Mouse (Mus musculus) gastrocnemius, adult 2 months (tissue): ENCODE measurements at regions not wholly inside any gene's neighbourhood (a gene's known extent, or its start where the extent isn't known, plus 50 kb on each side); places are given as distances from the start of the nearest gene placed in this dataset.

Experiments
- DNase-seq: peaks from one replicate; pipeline ENCODE4 v3.0.0; 2022
- H3K27ac ChIP-seq: fragments of 200-600 bp; 2 replicates; pipeline ENCODE4 v1.8.1; 2022; ENCODE audit warnings: mild to moderate bottlenecking
- H3K4me3 ChIP-seq: fragments of 200-600 bp; 2 replicates; pipeline ENCODE4 v1.8.1; 2022; ENCODE audit warnings: mild to moderate bottlenecking, moderate library complexity
- CTCF ChIP-seq: fragments of 200-600 bp; IDR thresholded peaks from 2 replicates; pipeline ENCODE4 v1.8.1; 2022; ENCODE audit warnings: antibody characterized with exemption, mild to moderate bottlenecking, moderate library complexity
- intact Hi-C: fragments of 180-260 bp; cut with DNase I; formaldehyde crosslinking; loops from one replicate; pipeline ENCODE4 v1.15.1; 2025

DNA sequence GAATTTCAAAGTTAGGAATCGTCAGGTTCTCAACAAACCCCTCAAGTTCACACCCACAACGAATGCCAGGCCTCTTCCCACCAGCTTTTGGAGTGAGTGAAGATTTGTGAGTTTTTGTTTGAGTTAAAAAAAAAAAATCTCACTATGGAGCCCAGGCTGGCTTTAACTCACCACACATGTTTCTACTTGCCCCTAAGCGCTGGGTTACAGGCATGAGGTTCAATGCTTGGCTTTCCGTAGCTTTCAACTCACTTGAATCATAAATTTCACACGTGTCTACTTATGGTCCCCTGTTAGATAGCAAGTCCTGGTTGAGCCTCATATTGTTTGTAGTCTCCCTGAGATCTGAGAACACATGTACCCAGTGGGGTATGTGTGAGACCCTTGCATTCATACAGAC is 122.8 kb upstream of the Efna5 start:
- intact Hi-C loops: no loop called here
- no peak overlapping the region for H3K27ac ChIP-seq
- no peak overlapping the region for H3K4me3 ChIP-seq
- DNase-seq: no peak
- TF ChIP-seq CTCF: no peak

DNA sequence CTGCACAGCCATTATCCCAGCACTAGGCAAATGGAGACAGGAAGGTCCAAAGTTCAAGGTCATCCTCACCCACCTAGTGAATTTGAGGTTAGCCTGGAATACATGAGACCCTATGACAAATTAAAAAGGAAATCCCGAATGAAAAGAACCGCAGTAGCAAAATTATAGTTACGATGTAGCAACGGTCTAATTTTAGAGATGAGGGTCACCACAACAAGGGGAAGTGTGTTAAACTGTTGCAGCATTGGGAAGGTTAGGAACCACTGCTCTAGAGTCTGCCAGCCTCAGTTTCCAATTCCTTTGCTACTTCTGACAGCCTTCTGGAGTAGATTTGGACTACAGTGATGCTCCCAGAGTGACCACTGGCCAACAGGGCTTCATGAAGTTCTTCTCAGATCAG is 121.6 kb upstream of the Efna5 start:
- no peak for TF ChIP-seq CTCF
- DNase-seq: no peak
- intact Hi-C loops: no loop called here
- no peak overlapping the region for H3K4me3 ChIP-seq
- no peak overlapping the region for H3K27ac ChIP-seq

DNA sequence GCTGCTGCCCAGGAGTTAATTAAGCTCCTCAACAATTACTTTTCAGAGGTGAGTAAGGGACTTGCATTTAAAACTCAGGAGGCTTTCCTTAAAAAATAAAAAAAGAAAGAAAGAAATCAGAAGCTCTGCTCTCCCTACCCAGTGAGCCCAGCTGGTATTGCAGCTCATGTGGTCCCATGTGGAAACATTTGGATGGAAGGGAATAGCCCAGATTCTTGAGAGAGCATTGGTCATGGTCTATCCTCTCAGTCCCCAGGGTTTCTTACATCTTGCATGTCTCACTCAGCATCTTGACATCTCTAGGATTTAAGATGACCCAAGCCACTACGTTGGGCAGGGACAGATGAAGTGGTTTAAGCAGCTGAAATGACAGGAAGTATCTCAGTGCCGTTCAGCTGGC is 120.8 kb upstream of the Efna5 start:
- no peak for TF ChIP-seq CTCF

DNA sequence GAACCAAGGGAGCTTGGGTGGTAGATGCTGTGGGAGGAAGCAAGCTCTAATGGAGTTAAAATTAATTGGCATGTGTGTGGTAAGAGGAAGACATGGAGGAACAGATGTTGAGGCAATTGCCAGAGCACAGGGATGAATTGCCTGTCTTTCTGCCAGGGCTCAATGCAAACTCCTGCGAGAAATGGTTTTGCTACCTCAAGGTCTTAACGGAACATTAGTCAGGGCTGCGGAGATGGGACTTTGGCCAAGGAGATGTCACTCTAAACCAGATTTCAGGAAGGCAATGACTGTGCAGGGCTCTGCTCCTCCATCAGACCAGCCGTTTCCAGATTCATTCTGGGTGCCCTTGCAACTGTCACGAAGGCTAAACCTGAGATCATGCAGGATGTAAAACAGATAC is 116.6 kb upstream of the Efna5 start:
- no peak for DNase-seq
- Histone ChIP-seq H3K4me3 (no peak overlapping the region), H3K27ac (no peak overlapping the region)
- intact Hi-C loops: no loop called here
- no peak for TF ChIP-seq CTCF

More for the DNA sequence above, 120.8 kb upstream of the Efna5 start:
- intact Hi-C loops: no loop called here
- H3K27ac ChIP-seq: no peak overlapping the region
- H3K4me3 ChIP-seq: no peak overlapping the region
- DNase-seq: no peak

DNA sequence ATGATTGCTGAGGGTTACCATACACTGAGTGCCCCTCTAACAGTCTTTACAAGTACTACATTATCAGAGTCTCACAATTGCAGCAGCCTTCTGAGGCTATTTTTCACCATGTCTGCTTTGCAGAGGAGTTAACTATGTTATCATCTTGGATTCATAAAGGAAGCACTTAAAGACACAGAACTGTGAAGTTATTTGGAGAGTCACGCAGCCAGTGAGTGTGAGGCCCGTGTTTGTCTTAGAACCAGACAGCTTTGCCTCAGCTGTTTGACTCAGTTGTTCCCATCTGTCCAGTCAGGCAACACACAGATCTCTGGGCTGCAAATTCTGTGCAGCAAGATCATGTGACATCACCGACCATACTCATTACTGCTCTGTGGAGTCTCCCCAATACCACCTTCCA is 114.2 kb upstream of the Efna5 start:
- Histone ChIP-seq H3K27ac (no peak overlapping the region), H3K4me3 (no peak overlapping the region)
- TF ChIP-seq CTCF: no peak
- no peak for DNase-seq
- intact Hi-C loops: no loop called here

DNA sequence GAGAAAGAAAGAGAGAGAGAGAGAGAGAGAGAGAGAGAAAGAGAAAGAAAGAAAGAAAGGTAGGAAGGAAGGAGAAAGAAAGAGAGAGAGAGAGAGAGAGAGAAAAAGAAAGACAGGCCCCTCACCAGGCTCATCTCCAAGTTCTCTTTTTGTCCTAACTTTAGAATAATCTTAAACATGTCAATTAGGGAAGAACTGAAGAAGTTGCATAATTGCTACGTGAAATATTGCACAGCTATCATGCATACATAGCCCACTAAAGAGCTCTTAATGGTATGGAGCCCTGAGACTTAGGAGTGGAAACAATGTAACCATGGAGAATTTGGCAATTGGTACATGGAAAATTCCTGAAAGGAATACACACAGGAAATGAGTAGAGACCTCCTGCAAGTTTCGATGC is 111.9 kb upstream of the Efna5 start:
- no peak for DNase-seq
- TF ChIP-seq CTCF: no peak
- intact Hi-C loops: no loop called here

DNA sequence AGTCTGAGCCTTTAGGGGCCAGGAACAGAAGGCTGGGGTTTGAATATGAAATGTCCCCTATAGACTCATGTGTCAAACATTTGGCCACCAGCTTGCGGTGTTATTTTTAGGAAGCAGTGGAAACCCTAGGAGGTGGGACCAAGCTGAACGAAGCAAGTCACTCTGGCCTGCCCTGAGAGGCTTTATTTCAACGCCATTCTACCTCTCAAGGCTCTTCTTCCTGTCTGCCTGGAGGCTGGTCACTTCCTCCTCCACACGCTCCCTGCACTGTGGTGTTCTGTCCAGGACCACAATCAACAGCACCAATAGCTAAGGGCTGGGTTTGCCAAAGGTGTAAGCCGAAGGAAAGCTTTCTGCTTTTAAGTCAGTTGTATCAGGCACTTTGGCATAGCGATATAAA is 105.2 kb upstream of the Efna5 start:
- peak; percentile 46 for DNase-seq
- TF ChIP-seq CTCF: no peak
- intact Hi-C loops: no loop called here
- Histone ChIP-seq H3K4me3 (no peak overlapping the region), H3K27ac (peak overlapping the region; percentile 53)

More for the DNA sequence above, 111.9 kb upstream of the Efna5 start:
- Histone ChIP-seq H3K27ac (no peak overlapping the region), H3K4me3 (no peak overlapping the region)

DNA sequence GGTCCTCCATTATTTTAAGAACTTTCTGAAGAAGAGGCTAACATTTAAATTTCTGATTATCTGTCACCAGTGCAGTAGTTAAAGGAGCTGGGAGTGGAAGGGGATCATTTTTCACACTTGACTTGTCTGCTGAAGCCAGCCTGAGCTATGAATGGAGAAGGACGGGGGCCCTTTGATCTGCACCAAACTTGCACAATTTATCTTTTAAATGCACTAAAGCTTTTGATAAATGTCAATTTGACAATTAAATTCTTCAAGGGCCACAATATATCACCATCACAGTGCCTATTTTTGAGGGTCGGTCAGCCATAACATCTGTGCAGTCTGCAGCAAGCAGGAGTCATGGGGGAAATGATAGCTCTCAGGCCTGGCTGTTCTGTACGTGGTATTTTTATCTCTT is 99.2 kb upstream of the Efna5 start:
- Histone ChIP-seq H3K4me3 (no peak overlapping the region), H3K27ac (no peak overlapping the region)
- no peak for DNase-seq
- intact Hi-C loops: no loop called here
- no peak for TF ChIP-seq CTCF

DNA sequence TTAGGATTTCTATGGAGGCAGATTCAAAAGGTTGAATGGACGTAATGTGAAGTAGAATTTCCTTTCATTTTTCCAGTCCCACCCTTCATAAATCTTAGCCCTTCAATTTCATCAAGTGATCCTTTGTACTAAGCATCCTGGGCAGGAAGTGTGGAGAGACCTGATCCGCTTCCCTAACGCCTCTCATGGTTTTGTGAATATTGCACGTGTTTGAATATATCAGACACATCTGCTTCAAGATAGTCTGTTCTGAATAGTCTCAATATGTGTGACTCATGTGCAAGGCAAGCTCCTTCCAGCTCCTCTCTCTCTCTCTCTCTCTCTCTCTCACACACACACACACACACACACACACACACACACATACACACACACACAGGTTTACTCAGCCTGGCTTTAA is 96.4 kb upstream of the Efna5 start:
- DNase-seq: no peak
- H3K4me3 ChIP-seq: no peak overlapping the region
- intact Hi-C loops: no loop called here
- no peak overlapping the region for H3K27ac ChIP-seq
- no peak for TF ChIP-seq CTCF

DNA sequence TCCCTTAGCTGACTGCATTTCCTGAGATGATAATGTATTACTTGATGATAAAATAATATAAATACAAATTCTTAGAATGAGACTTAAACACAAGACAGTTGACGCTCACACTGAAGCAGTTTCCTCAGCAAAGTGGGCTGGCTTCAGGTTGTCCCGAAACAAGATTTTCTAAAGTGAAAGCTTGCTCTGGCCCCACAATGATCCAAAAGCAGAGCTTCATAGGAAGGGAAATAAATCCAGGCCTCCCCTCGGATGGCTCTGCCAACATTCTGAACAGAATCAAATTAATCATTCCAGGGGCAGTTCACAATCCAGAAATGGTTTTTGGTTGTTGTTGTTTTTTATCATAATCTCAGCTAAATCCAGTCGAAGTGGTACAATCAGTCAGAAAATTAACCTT is 96.0 kb upstream of the Efna5 start:
- TF ChIP-seq CTCF: no peak
- no peak for DNase-seq
- intact Hi-C loops: no loop called here
- Histone ChIP-seq H3K27ac (no peak overlapping the region), H3K4me3 (no peak overlapping the region)

DNA sequence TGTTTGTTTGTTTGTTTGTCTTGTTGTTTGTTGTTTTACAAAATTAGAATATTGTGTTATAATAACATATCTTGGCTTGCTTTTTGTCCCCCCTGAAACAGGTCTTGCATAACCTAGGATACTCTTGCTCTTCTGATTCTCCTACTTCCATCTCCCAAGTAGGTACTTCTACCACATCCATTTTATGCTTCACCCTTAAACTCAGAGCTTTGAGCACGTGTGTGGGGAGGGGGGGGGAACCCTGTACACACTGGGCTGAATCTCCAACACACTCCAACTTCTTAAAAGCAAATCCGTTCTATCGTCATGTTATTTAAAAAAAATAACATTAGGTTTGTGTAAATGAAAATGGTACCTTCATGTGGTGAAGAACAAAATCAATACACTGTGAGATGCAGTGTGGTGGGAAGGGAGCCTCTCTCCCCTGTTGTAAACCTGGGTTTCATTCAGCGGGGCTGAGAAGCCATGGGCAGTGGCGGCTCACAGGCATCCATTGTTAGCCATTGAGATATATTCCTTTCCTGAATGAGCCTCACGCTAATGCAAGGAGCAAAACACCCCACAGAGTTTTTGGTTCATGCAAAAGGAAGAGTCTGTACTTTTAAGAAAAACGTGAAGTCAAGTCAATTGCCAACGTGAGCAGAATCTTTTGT is 93.6 kb upstream of the Efna5 start:
- intact Hi-C loops: no loop called here
- Histone ChIP-seq H3K27ac (no peak overlapping the region), H3K4me3 (no peak overlapping the region)
- DNase-seq: no peak
- no peak for TF ChIP-seq CTCF

DNA sequence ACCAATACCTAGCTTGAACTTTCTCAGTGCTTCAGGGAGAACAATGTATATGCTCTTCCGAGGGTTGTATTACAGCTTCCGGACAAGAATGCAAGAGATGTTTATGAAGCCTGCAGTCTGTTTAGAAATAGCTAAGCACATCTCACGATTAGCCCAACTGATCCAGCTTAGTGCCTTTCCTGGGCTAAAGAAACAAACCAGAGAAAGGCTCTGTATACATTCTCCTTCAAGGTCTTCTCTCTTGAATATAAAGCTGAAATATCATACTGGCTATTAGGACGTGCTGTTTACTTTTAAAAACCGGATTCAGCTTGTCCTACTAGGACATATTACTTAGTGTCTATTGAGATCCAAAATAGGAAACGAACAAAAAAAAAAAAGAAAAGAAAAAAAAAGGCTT is 87.9 kb upstream of the Efna5 start:
- Histone ChIP-seq H3K27ac (no peak overlapping the region), H3K4me3 (no peak overlapping the region)
- no peak for DNase-seq
- intact Hi-C loops: no loop called here
- no peak for TF ChIP-seq CTCF

DNA sequence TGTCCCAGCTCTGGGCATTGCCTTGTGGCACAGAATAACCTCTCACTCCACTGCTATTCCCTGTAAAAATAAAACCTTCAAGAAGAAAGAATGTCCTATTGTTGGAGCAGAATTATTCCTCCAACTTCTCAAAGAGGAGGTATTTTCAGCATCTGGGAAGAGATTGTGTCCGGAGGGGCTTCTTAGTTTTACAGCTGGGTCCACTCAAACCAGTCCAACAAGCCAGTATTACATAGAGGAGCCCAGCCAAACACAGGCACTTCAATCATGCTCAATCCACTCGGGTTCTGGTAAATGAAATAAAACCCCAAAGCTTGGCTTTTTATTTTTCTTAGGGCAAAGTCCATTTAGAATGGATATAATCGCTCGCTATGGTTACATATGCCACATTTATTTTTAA is 82.7 kb upstream of the Efna5 start:
- no peak for DNase-seq
- intact Hi-C loops: no loop called here
- Histone ChIP-seq H3K4me3 (no peak overlapping the region), H3K27ac (no peak overlapping the region)
- no peak for TF ChIP-seq CTCF

DNA sequence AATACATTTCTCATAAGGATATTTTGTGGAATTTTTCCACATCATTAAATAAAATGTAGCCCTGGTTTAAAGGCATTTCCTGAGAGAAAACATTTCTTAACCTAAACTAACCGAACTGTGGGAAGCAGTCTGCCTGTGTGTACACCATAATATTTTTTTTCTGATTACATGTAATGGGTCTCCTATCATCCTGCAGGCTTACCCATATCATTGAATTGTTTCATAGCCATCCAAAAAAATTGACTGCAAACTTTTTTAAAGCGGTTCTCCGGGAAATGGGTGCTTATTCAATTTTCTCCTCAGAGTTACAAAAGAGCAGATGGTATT is 81.1 kb upstream of the Efna5 start:
- intact Hi-C loops: no loop called here
- Histone ChIP-seq H3K27ac (no peak overlapping the region), H3K4me3 (peak overlapping the region; percentile 35)
- no peak for DNase-seq
- no peak for TF ChIP-seq CTCF
